Mouse (Mus musculus) liver, embryonic 14.5 days (tissue): ENCODE results near the gene Ywhae.

ENCODE experiments used
- CTCF ChIP-seq: IDR thresholded peaks from 2 replicates; pipeline ENCODE4 v1.5.1; 2016; ENCODE audit warnings: antibody characterized with exemption, low read depth, control low read depth
- EP300 ChIP-seq: IDR thresholded peaks from 2 replicates; pipeline ENCODE4 v1.6.1; 2016; ENCODE audit warnings: antibody characterized with exemption, low read depth

GRCm38 (mm10) chr11:75741615-75742014 is 8.9 kb downstream of the Ywhae start:
- TF ChIP-seq EP300, result no peak
- no peak for TF ChIP-seq CTCF
